Mouse (Mus musculus) brown adipose tissue, adult 24 weeks (tissue): ENCODE results near the gene Rad51c. TPM values are rescaled to one million over a fixed set of nuclear protein-coding genes. Genes with fewer than 3 reads are reported as not detected.

Experiments
- H3K27ac ChIP-seq: fragments of 200-500 bp; replicated peaks from 2 replicates; pipeline ENCODE4 v1.5.1; 2012; ENCODE audit warnings: low read depth, mild to moderate bottlenecking, low read length
- H3K4me1 ChIP-seq: fragments of 200-500 bp; 2 replicates; pipeline ENCODE4 v1.6.1; 2012; ENCODE audit warnings: low read length, mixed read lengths; ENCODE audit not compliant: control insufficient read depth, insufficient read depth, insufficient read length
- H3K4me3 ChIP-seq: fragments of 200-500 bp; 2 replicates; pipeline ENCODE4 v1.5.1; 2012; ENCODE audit warnings: low read depth, mild to moderate bottlenecking, low read length, moderate library complexity; ENCODE audit not compliant: insufficient read depth
- polyA plus RNA-seq: library from polyadenylated mRNA; stranded (reverse); fragments of >200 nt; gene quantifications from 2 replicates; pipeline ENCODE4 v1.2.4, GENCODE M21; 2012; ENCODE audit not compliant: missing spikeins, insufficient read depth, insufficient read length

The Rad51c gene
- polyA plus RNA-seq, 1 experiment: not detected

GRCm38 (mm10) chr11:87359262-87359612 lies 45.5 kb downstream of the Rad51c start:
- H3K27ac ChIP-seq: no peak overlapping the region
- no peaks in the 10 kb centered on the region; the same call in none of the 2 replicates for H3K4me1 ChIP-seq
- peak overlapping the region; percentile 84 for H3K4me3 ChIP-seq

- H3K27ac ChIP-seq: no peak within 1 kb of the TSS
- peak within 1 kb of the TSS; percentile 84 for H3K4me3 ChIP-seq
- no peaks in the 10 kb centered on the region; the same call in none of the 2 replicates for H3K4me1 ChIP-seq
Observed at GRCm38 (mm10) chr11:87358331-87359261, 46.2 kb downstream of the Rad51c start, which contains the start of gene Ppm1e. Gene Ppm1e (minus strand): TSS chr11:87359023.

- H3K4me3 ChIP-seq: peak overlapping the region; percentile 84
- H3K4me1 ChIP-seq: no peaks in the 10 kb centered on the region; the same call in none of the 2 replicates
- no peak overlapping the region for H3K27ac ChIP-seq
Observed at GRCm38 (mm10) chr11:87357317-87358300, 47.1 kb downstream of the Rad51c start.

GRCm38 (mm10) chr11:87354861-87355260 lies 49.9 kb downstream of the Rad51c start:
- H3K4me3 ChIP-seq: no peak overlapping the region
- no peak overlapping the region for H3K27ac ChIP-seq
- H3K4me1 ChIP-seq: no peaks in the 10 kb centered on the region; the same call in none of the 2 replicates

GRCm38 (mm10) chr11:87353646-87354170 lies 51.0 kb downstream of the Rad51c start:
- Histone ChIP-seq H3K27ac (no peak overlapping the region), H3K4me3 (no peak overlapping the region), H3K4me1 (no peaks in the 10 kb centered on the region; the same call in none of the 2 replicates)

Other genes with a start within 250 kb of the Rad51c start
- 0.36 TPM in 1 of 2 replicates, not detected in the other for gene Ppm1e, start 45.9 kb downstream of the Rad51c start, polyA plus RNA-seq
- not detected in 2 replicates for gene Tex14, start 111 bp upstream of the Rad51c start, polyA plus RNA-seq
- gene Gm11492, start 161.7 kb upstream of the Rad51c start, polyA plus RNA-seq: not detected in 2 replicates
- gene Sept4, start 163.9 kb upstream of the Rad51c start, polyA plus RNA-seq: 19.7 and 35.0 TPM in 2 replicates
- gene Mtmr4, start 187.2 kb upstream of the Rad51c start, polyA plus RNA-seq: 5.8 TPM in 2 replicates
- gene Hsf5, start 212.2 kb upstream of the Rad51c start, polyA plus RNA-seq: not detected in 2 replicates